ENCODE assay signal across 8 mouse cellular contexts in genomic region chr2:32981281-32981680, GRCm38 (mm10). TPM values are rescaled to one million over a fixed set of nuclear protein-coding genes. Genes with fewer than 3 reads are reported as not detected.
DNase-seq lines count a peak whose midpoint lies in the region; ATAC-seq lines count a peak whose summit lies in the region.

No protein-coding gene starts in this region.

- H3K27me3 ChIP-seq in hindbrain, embryonic 10.5 days (ENCODE audit: insufficient read depth, poor library complexity, severe bottlenecking) = no peaks in the 10 kb centered on the region
- no peaks in the 10 kb centered on the region for H3K27me3 ChIP-seq in lung, embryonic 16.5 days (ENCODE audit: control insufficient read depth, insufficient read depth, low read depth, low read length)

- peaks cover 42% of the 10 kb centered on the region for H3K4me1 ChIP-seq in hindbrain, embryonic 10.5 days (replicated peaks)
- peaks cover 7% of the 10 kb centered on the region for H3K4me1 ChIP-seq in lung, embryonic 16.5 days (replicated peaks; ENCODE audit: control insufficient read depth, insufficient read depth, low read length)

- intact Hi-C loops in gastrocnemius, postnatal 14 days (cut with DNase I; ENCODE audit: low total_unique reads) = loop anchor here (10.0 kb wide), 1 partner anchor 144 kb away; no protein-coding TSS in a partner anchor

- no peaks in the 10 kb centered on the region for H3K9me3 ChIP-seq in hindbrain, embryonic 10.5 days
- no peaks in the 10 kb centered on the region for H3K9me3 ChIP-seq in lung, embryonic 16.5 days (ENCODE audit: control insufficient read depth, low read length)

- H3K4me2 ChIP-seq in lung, embryonic 16.5 days (ENCODE audit: low read depth, low read length) = peak overlapping the region; percentile 100

- peak; percentile 33 for DNase-seq in gastrocnemius, postnatal 14 days
- no peak for DNase-seq in gastrocnemius, postnatal 4 days (ENCODE audit: low spot score in 2 of 2)
- peak; percentile 8 to 26 for DNase-seq in B cell, adult 2 months
- peak; percentile 35 for DNase-seq in c-Kit-positive CD71-positive TER-119-positive erythroid progenitor cells, embryonic 14.5 days (ENCODE audit: low spot score)
- DNase-seq in hindbrain, embryonic 10.5 days (ENCODE audit: low spot score) = peak; percentile 37
- DNase-seq in testis, postnatal 10 days (ENCODE audit: low spot score) = peak; percentile 58
- DNase-seq in ovary, postnatal 10 days (ENCODE audit: low spot score) = no peak

- peak overlapping the region; percentile 89 for H3K27ac ChIP-seq in hindbrain, embryonic 10.5 days
- peak overlapping the region; percentile 54; the same call in 1 of the 2 replicates for H3K27ac ChIP-seq in lung, embryonic 16.5 days (ENCODE audit: low read length)

- H3K36me3 ChIP-seq in hindbrain, embryonic 10.5 days = peaks cover under 1% of the 10 kb centered on the region; the same call in 1 of the 2 replicates
- no peaks in the 10 kb centered on the region for H3K36me3 ChIP-seq in lung, embryonic 16.5 days (ENCODE audit: control insufficient read depth, insufficient read depth, low read length)

- H3K4me3 ChIP-seq in hindbrain, embryonic 10.5 days = peak overlapping the region; percentile 87
- peak overlapping the region; percentile 85 for H3K4me3 ChIP-seq in lung, embryonic 16.5 days (ENCODE audit: low read length)

- whole genome bisulfite sequencing in hindbrain, embryonic 10.5 days = 1% methylated on average over 23 of the region's 23 CpGs
- WGBS in lung, embryonic 16.5 days = 2% methylated on average over 23 of the region's 23 CpGs

- peak overlapping the region; percentile 88 for H3K9ac ChIP-seq in lung, embryonic 16.5 days (ENCODE audit: low read length)

- peak; percentile 35 for ATAC-seq in lung, embryonic 16.5 days (ENCODE audit: low read depth)

RNA-seq across cellular contexts. Expression of gene Slc2a8, which starts 0.6 kb away (rescaled TPM):
- total RNA-seq in gastrocnemius, postnatal 14 days (2021) = 10 to 100 TPM in 1 of 2 experiments, 1 to 10 TPM in 1; 8.5 to 10.5 TPM
- 1 to 10 TPM; 8.8 to 9.7 TPM for total RNA-seq in gastrocnemius, postnatal 4 days (2021)
- 21.3 and 27.4 TPM in 2 replicates for polyA plus RNA-seq in hindbrain, embryonic 10.5 days (2016; fragmentation: Nextera tagmentation; extraction: Ambion mirVana)
- 19.2 and 20.6 TPM in 2 replicates for polyA plus RNA-seq in lung, embryonic 16.5 days (2015; fragmentation: Nextera tagmentation; extraction: Ambion mirVana)

RNA-seq across cellular contexts. Expression of gene Lrsam1, which starts 19.9 kb away (rescaled TPM):
- 10 to 100 TPM; 12.0 to 12.2 TPM for total RNA-seq in gastrocnemius, postnatal 14 days (2021)
- 10 to 100 TPM; 20.0 to 22.0 TPM for total RNA-seq in gastrocnemius, postnatal 4 days (2021)
- 11.5 TPM in 2 replicates for polyA plus RNA-seq in hindbrain, embryonic 10.5 days (2016; fragmentation: Nextera tagmentation; extraction: Ambion mirVana)
- 9.3 and 10.6 TPM in 2 replicates for polyA plus RNA-seq in lung, embryonic 16.5 days (2015; fragmentation: Nextera tagmentation; extraction: Ambion mirVana)

RNA-seq across cellular contexts. Expression of gene Rpl12, which starts 19.9 kb away (rescaled TPM):
- 100 to 1,000 TPM; 105 to 143 TPM for total RNA-seq in gastrocnemius, postnatal 14 days (2021)
- 100 to 1,000 TPM; 212 to 221 TPM for total RNA-seq in gastrocnemius, postnatal 4 days (2021)
- polyA plus RNA-seq in hindbrain, embryonic 10.5 days (2016; fragmentation: Nextera tagmentation; extraction: Ambion mirVana) = 131 and 166 TPM in 2 replicates
- polyA plus RNA-seq in lung, embryonic 16.5 days (2015; fragmentation: Nextera tagmentation; extraction: Ambion mirVana) = 145 and 151 TPM in 2 replicates

Comparison
In these comparisons a context has a peak if more than half of its experiments do, and no peak if none do; other contexts are left out.
1. DNase-seq: peak in gastrocnemius, postnatal 14 days (single experiment), B cell, adult 2 months (2 of 2), c-Kit-positive CD71-positive TER-119-positive erythroid progenitor cells, embryonic 14.5 days (single experiment), hindbrain, embryonic 10.5 days (single experiment) and testis, postnatal 10 days (single experiment); none in gastrocnemius, postnatal 4 days (0 of 2) and ovary, postnatal 10 days (single experiment).